Mouse (Mus musculus) embryo, embryonic 11.5 days (tissue): ENCODE measurements around the gene Prm1.
"Not testable (repeated sequence)": the region's sequence is repeated elsewhere in the genome, so short reads cannot be mapped to it uniquely, and the experiment has no call there.

Experiments used
- DNase-seq: peaks from one replicate; pipeline ENCODE4 v3.0.0-alpha.2; 2012; ENCODE audit warnings: low read depth, low spot score

The Prm1 gene

DNA sequence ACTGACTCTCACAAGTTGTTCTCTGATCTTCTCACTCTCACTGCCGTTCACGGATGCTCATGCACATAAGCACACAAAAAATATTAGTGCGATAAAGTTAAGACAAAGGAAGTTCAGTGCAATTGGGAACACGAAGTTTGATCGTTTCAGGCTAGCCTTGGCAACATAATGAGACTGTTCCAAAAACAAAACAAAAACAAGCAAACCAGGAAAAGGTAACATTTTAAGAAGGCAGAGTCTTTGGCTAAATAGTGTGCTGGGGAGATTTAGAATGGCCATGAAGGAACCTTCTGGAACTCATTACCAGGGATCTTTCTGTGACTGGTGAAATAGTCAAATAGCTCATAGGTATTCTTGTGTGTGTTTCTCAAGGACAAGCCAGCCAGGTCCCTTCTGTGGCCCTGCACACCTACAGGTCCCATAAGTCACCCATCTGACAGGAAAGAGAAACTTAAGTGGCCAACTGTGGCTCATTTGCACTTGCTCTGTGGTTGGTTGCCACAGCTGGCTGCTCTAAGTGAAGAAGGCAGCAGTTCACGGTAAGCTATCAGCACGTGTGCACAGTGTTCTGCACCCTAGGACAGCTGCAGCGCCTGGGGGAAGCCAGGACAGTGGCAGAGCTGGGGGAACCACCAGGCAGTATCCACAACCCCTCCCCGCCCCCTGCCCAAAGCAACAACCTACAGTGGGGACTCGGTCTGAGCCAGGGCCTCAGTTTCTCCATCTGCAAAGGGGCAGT, at the start of gene Prm1:
Gene Prm1 (minus strand): TSS at position 51 of the 739 bp plus-strand sequence.
- no peak for DNase-seq

DNA sequence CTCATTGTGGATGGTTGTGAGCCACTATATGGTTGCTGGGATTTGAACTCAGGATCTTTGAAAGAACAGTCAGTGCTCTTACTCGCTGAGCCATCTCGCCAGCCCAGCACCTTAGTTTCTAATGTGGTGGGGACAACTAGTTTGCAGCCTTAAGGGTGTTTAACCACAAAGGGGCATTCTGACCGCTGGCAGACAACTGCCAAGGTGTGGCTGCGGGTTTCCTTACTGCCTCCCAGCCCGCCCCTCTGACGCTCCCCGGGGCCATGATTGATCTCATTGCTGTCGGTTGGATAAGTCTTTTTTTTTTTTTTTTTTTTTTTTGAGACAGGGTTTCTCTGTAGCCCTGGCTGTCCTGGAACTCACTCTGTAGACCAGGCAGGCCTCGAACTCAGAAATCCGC, 46.6 kb upstream of the Prm1 start:
- DNase-seq: not testable (repeated sequence)

DNA sequence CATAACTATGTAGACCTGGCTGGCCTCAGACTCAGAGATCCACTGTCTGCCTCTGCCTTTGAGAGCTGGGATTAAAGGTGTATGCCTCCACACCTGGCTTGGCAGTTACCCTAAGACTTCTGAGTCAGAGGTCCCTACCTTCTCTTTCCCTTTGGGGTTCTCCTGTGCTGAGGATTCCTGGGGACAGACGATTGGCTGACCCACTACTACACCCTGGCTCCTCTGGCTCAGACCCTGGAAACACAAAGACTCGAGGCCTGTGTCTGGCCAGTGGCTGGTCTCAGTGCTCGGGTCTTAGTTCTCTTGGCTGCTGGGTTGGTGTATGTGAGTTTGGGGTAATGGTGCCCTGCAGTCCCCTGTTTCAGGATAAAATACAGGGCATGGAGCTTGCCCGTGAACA, 45.3 kb upstream of the Prm1 start:
- DNase-seq: no peak

- DNase-seq: no peak
Measured at GRCm38 (mm10) chr16:10849965-10850861, 44.6 kb upstream of the Prm1 start.

- DNase-seq: no peak
Measured at GRCm38 (mm10) chr16:10846503-10846902, 40.9 kb upstream of the Prm1 start.

DNA sequence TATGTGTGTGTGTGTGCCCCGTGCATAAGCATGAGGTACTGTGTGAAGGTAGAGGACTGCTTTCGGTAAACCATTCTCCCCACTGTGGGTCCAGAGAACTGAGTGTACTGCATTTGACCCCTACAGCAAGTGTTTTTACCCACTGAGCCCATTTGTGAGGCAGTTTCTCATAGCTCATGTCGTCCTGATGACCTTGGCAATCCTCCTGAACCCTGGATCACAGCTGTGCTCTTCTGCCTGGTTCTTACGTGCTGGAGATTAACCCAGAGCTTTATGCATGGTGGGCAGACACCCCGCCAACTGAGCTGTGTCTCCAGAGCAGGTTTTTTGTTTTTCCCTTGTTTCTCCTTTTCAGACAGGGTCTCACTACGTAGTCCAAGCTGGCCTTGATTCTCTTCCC, 40.3 kb upstream of the Prm1 start:
- no peak for DNase-seq

DNA sequence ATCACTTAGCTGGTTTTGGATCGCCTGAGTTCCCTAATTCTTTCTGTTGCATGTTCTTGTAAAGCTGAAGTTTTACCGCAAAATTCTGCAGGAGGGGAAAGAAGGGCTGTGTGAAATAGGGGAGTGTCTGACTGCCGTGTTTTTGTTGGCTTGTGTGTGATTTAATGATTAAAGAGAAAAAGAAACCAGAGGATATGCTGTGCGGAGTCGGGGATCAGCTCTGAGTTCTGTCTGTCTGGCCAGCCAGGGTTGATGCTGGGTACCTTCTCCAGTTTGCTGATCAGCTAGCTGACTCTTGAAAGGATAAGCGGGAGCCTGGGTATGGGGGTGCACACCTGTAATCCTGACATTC, 38.7 kb upstream of the Prm1 start:
- no peak for DNase-seq

- no peak for DNase-seq
Measured at GRCm38 (mm10) chr16:10843486-10844318, 38.1 kb upstream of the Prm1 start.

DNA sequence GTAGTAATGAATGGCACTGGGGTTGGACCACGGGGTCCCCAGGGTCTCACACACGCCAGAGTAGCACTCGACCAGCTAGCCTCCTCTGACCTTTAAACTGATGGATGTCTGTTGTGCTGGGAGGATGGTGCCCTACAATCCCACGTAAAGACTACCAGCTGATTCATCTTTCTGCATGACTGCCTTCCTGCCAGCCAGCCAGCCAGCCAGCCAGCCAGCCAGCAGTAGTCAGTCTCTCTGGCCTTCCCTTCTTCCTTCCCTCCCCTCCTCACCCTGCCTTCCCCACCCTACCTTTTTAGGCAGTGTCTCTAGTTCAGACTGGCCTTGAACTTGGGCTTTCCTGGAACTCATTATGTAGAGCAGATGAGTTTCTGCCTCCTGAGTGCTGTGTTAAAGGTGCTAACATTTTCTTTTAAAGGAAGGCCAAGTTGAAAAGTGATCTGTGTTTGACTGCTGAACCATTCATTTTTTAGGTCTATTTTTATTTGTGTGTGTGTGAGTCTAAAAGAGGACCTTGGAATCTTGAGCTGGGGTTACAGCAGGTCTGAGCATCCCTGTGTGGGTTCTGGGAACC, 36.7 kb upstream of the Prm1 start:
- no peak for DNase-seq

GRCm38 (mm10) chr16:10840018-10840417, 34.4 kb upstream of the Prm1 start:
- DNase-seq: no peak

DNA sequence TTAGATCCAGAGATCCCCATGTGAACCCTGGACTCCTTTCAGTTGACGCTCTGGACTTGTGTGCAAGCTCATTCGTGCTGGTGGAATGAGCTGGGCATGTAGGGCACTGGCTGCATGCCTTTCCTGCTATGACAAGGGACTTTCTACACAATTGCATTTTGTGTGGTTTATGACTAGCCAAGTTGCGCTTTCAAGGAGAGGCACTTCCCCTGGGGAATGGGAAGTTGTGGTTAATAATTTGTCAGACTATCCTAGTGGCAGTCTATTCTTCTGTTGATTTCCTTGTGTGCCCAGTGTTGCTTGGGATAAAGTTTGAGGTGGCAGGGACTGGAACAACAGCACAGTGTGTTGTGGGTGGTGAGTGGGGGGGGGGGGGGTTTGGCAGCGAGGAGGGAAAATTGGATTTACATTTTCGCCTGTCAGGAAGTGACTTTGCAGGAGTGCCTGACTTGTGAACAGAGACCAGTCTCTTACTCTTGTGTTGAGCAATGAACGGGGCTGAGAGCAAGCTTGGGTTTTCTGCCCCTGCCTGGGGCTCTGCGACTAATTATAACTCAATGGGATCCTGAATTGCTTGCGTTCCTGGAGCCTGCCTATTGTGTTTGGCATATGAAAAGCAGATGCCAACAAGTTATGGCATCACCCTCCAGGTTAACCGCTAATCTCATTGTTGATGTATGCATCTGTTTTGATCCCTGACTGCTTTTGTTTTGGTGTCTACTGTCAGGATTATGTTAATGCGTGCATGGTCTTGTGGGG, 33.0 kb upstream of the Prm1 start:
- no peak for DNase-seq

DNA sequence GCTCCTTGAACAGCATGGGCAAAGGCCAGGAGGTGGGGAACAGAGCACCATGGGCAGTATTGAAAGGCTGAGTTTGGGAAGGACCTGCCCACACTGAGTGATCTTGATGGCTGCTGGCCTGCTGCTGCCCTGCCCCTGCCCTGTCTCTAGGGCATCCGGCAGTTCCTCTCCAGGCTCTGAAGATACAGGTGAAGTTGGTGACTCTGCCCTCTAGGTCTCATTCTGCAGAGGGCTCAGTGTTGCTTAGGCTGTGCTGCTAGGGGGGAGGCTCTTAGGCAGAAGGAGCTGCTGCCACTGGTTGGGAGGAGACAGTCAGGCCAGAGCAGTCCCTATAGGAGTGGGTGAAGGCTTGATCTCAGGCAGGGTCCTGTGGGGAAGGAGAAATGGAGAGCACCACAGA, 32.3 kb upstream of the Prm1 start:
- DNase-seq: no peak

DNA sequence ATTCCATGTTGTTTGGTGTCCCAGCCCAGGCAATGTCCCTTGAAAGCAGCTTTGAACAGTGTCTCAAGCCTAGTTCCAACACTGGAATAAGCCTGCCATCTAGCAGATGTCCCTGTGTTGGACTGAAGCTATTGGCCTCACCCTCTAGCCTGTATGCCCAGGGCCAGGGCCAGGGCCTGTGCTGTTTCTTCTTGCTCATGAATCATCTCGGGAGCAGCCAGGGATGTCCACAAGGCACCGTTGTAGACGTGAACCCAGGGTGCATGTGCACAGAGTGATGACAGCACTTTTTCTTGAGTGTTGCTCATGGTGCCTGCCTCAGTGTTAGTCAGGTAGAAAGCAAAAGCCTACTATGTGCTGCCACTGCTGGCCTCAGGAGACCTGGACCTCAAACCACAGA, 31.6 kb upstream of the Prm1 start:
- no peak for DNase-seq

DNA sequence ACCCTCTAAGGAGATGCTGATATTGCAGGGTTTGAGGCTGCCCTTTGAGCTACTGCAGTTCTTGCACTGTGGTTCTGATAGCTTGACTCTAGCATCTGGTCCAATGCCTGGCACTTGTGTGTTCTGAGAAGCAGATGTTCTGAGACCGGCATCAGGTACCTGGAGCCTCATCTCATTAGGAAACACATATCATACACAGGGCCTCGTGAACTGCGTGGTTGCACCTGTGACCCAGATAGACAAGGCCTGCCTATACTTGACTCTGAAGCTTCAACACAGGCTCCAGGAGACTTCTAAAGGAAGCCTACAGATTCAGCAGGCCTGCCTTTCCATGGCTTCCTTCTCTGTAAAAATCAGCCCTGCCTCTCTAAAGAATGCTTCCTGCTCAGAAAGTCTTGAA, 30.7 kb upstream of the Prm1 start:
- no peak for DNase-seq

- DNase-seq: peak; percentile 79
Measured at GRCm38 (mm10) chr16:10834911-10835587, 29.4 kb upstream of the Prm1 start, which contains the start of gene Rmi2. Rmi2 (plus strand) TSS chr16:10835059.

DNA sequence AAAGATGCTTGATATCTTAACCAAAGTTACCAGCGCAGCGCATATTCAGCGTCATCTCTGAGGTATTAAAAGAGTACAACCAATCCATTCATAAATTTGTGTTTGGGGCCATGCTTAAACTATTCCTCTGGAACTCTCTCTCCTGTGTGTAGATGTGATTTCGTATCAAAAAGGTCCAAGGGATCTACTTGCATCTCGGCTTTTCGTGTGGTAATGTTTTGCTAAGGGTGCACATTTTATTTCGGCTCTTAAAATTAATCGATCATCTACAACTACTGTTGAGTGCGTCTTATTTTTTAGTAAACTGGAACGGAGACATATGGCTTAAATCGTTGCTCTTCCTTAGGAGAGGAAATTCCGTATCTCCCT, 28.9 kb upstream of the Prm1 start:
- DNase-seq: no peak

GRCm38 (mm10) chr16:10828461-10828805, 22.8 kb upstream of the Prm1 start:
- DNase-seq: no peak

- DNase-seq: no peak
Measured at GRCm38 (mm10) chr16:10827766-10828460, 22.3 kb upstream of the Prm1 start.

DNA sequence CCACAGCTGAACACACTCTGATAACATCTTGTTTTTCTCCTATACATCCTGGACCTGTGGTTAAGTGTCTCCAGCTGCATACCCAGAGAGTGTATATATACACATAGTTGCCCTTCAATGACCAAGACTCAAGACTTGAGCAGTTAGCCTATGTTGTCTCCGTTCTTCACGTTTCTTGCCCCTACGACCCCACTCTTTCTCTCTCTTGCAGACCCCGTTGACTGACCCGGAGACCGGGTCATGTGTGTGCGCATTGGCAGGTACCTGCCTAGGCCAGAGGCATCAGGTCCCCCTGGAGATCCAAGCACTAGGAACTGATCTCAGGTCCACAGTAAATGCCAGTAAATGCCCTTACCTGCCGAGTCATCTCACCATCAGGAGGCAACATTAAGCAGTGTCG, 21.6 kb upstream of the Prm1 start:
- no peak for DNase-seq

- no peak for DNase-seq
Measured at GRCm38 (mm10) chr16:10825840-10826239, 20.2 kb upstream of the Prm1 start.
